ENCODE assay signal across 9 mouse cellular contexts in genomic region chr4:153110291-153110746, GRCm38 (mm10).
DNase-seq lines count a peak whose midpoint lies in the region; ATAC-seq and TF ChIP-seq lines count a peak whose summit lies in the region.
"Had no signal": no experiment of that assay in that cellular context is flagged by ENCODE, and none has a peak within 500 bp of the region (broad histone marks: within the 10 kb centered on the region; RNA-seq: fewer than 3 reads in every experiment).

No protein-coding gene starts in this region.

- no peak for DNase-seq in intestine, embryonic 14.5 days (ENCODE audit: low spot score)
- DNase-seq in hindbrain, embryonic 11.5 days (ENCODE audit: low spot score): peak; percentile 21
- peak; percentile 33 to 49 for DNase-seq in layer of hippocampus, postnatal 10 days (ENCODE audit: low spot score in 2 of 2)
- DNase-seq in right cerebral cortex, postnatal 14 days: peak; percentile 18
- no peak for DNase-seq in spleen, postnatal 10 days (ENCODE audit: low spot score in 2 of 2)

- 0 out of 2 replicates have a peak, but pooled peaks cover 3% of the 10 kb centered on the region for H3K4me1 ChIP-seq in intestine, embryonic 14.5 days (replicated peaks; ENCODE audit: control insufficient read depth, insufficient read depth, low read length)
- no peaks in the 10 kb centered on the region for H3K4me1 ChIP-seq in intestine, embryonic 16.5 days (ENCODE audit: control insufficient read depth, insufficient read depth, low read length)
- H3K4me1 ChIP-seq in cortical plate, adult 2 months (ENCODE audit: control insufficient read depth, insufficient read depth, low read length): no peaks in the 10 kb centered on the region
- H3K4me1 ChIP-seq in hindbrain, embryonic 11.5 days (replicated peaks; ENCODE audit: control insufficient read depth, insufficient read depth, low read length): no peaks in the 10 kb centered on the region
- H3K4me1 ChIP-seq: lung, embryonic 15.5 days had no signal

- no peaks in the 10 kb centered on the region for H3K36me3 ChIP-seq in intestine, embryonic 14.5 days (ENCODE audit: control insufficient read depth, insufficient read depth, low read length)
- no peaks in the 10 kb centered on the region for H3K36me3 ChIP-seq in intestine, embryonic 16.5 days (ENCODE audit: control insufficient read depth, insufficient read depth, low read length)
- no peaks in the 10 kb centered on the region for H3K36me3 ChIP-seq in hindbrain, embryonic 11.5 days (ENCODE audit: control insufficient read depth, insufficient read depth, low read length)
- H3K36me3 ChIP-seq: lung, embryonic 15.5 days had no signal

- WGBS in intestine, embryonic 14.5 days: 36% methylated on average over 16 of the region's 16 CpGs
- 30% methylated on average over 16 of the region's 16 CpGs for WGBS in intestine, embryonic 16.5 days
- 65% methylated on average over 16 of the region's 16 CpGs for WGBS in hindbrain, embryonic 11.5 days

- H3K4me3 ChIP-seq in intestine, embryonic 14.5 days (ENCODE audit: low read depth, low read length): no peak overlapping the region
- no peak overlapping the region for H3K4me3 ChIP-seq in intestine, embryonic 16.5 days (ENCODE audit: low read length)
- no peak overlapping the region for H3K4me3 ChIP-seq in cortical plate, adult 2 months (ENCODE audit: insufficient read depth, low read length)
- H3K4me3 ChIP-seq in hindbrain, embryonic 11.5 days (ENCODE audit: low read depth, low read length): no peak overlapping the region
- H3K4me3 ChIP-seq: lung, embryonic 15.5 days had no signal

- TF ChIP-seq POLR2A in cortical plate, adult 2 months (IDR thresholded peaks at IDR 0.05; ENCODE audit: extremely low read depth, insufficient read depth, low read length): no peak

- H3K27ac ChIP-seq in intestine, embryonic 14.5 days (ENCODE audit: low read depth): no peak overlapping the region
- no peak overlapping the region for H3K27ac ChIP-seq in intestine, embryonic 16.5 days (ENCODE audit: low read length)
- H3K27ac ChIP-seq in cortical plate, adult 2 months (ENCODE audit: insufficient read depth, low read length): no peak overlapping the region
- H3K27ac ChIP-seq in hindbrain, embryonic 11.5 days (ENCODE audit: low read depth, low read length): no peak overlapping the region
- H3K27ac ChIP-seq: lung, embryonic 15.5 days had no signal

- ATAC-seq in intestine, embryonic 14.5 days (replicated peaks; ENCODE audit: low FRiP score, low TSS enrichment, low read depth): no peak
- no peak for ATAC-seq in intestine, embryonic 16.5 days
- no peak for ATAC-seq in hindbrain, embryonic 11.5 days (ENCODE audit: low FRiP score)
- no peak for ATAC-seq in erythroid progenitor cell, adult 5-6 weeks (replicated peaks; ENCODE audit: low FRiP score, poor library complexity, severe bottlenecking)

- TF ChIP-seq CTCF in cortical plate, adult 2 months (IDR thresholded peaks at IDR 0.05; ENCODE audit: extremely low read depth, insufficient read depth, low read length): peak; percentile 19; the same call in 1 of the 2 replicates

- H3K27me3 ChIP-seq in intestine, embryonic 14.5 days (replicated peaks; ENCODE audit: control insufficient read depth, insufficient read depth, low read length): no peaks in the 10 kb centered on the region
- no peaks in the 10 kb centered on the region for H3K27me3 ChIP-seq in intestine, embryonic 16.5 days (replicated peaks; ENCODE audit: control insufficient read depth, insufficient read depth, low read length)
- H3K27me3 ChIP-seq in hindbrain, embryonic 11.5 days (ENCODE audit: control insufficient read depth, insufficient read depth, low read length): no peaks in the 10 kb centered on the region
- H3K27me3 ChIP-seq: lung, embryonic 15.5 days had no signal

- peaks cover 5% of the 10 kb centered on the region; the same call in 1 of the 2 replicates for H3K9me3 ChIP-seq in intestine, embryonic 14.5 days (ENCODE audit: control insufficient read depth, low read length)
- no peaks in the 10 kb centered on the region for H3K9me3 ChIP-seq in intestine, embryonic 16.5 days (ENCODE audit: control insufficient read depth, low read length)
- H3K9me3 ChIP-seq in hindbrain, embryonic 11.5 days (ENCODE audit: control insufficient read depth, low read length): 0 out of 2 replicates have a peak, but pooled peaks cover 2% of the 10 kb centered on the region
- H3K9me3 ChIP-seq: lung, embryonic 15.5 days had no signal

- peak overlapping the region; percentile 5; the same call in 1 of the 2 replicates for H3K4me2 ChIP-seq in intestine, embryonic 14.5 days (ENCODE audit: low read length)
- H3K4me2 ChIP-seq in intestine, embryonic 16.5 days (ENCODE audit: low read depth, low read length): no peak overlapping the region
- H3K4me2 ChIP-seq in hindbrain, embryonic 11.5 days (replicated peaks; ENCODE audit: low read depth, low read length): no peak overlapping the region
- H3K4me2 ChIP-seq: lung, embryonic 15.5 days had no signal

- no peak overlapping the region for H3K9ac ChIP-seq in intestine, embryonic 14.5 days (ENCODE audit: low read length)
- H3K9ac ChIP-seq in intestine, embryonic 16.5 days (ENCODE audit: low read depth, low read length): no peak overlapping the region
- H3K9ac ChIP-seq in hindbrain, embryonic 11.5 days (ENCODE audit: low read depth, low read length): no peak overlapping the region
- H3K9ac ChIP-seq: lung, embryonic 15.5 days had no signal

Comparison
In these comparisons a context has a peak if more than half of its experiments do, and no peak if none do; other contexts are left out.
1. DNase-seq: peak in hindbrain, embryonic 11.5 days (single experiment), layer of hippocampus, postnatal 10 days (2 of 2) and right cerebral cortex, postnatal 14 days (single experiment); none in intestine, embryonic 14.5 days (single experiment) and spleen, postnatal 10 days (0 of 2).